Mouse (Mus musculus) cortical plate, adult 2 months (tissue): ENCODE results near the gene Glod4. TPM values are rescaled to one million over a fixed set of nuclear protein-coding genes. Genes with fewer than 3 reads are reported as not detected.

Source experiments
- H3K27ac ChIP-seq: fragments of 200-500 bp; 2 replicates; pipeline ENCODE4 v1.5.1; 2012; ENCODE audit warnings: low read length, control low read depth, inconsistent platforms; ENCODE audit not compliant: insufficient read depth
- H3K4me1 ChIP-seq: fragments of 200-500 bp; 2 replicates; pipeline ENCODE4 v1.6.1; 2011; ENCODE audit warnings: low read length; ENCODE audit not compliant: control insufficient read depth, insufficient read depth
- H3K4me3 ChIP-seq: fragments of 200-500 bp; 2 replicates; pipeline ENCODE4 v1.5.1; 2011; ENCODE audit warnings: mild to moderate bottlenecking, low read length, control low read depth; ENCODE audit not compliant: insufficient read depth
- CTCF ChIP-seq: fragments of 200-500 bp; IDR thresholded peaks from 2 replicates; pipeline ENCODE4 v1.5.1; 2011; ENCODE audit warnings: mild to moderate bottlenecking, control low read depth, low read length; ENCODE audit not compliant: insufficient read depth; ENCODE audit errors: extremely low read depth
- POLR2A ChIP-seq: fragments of 200-500 bp; IDR thresholded peaks from 2 replicates; pipeline ENCODE4 v1.6.1; 2011; ENCODE audit warnings: mild to moderate bottlenecking, low read length, control low read depth; ENCODE audit not compliant: insufficient read depth; ENCODE audit errors: extremely low read depth
- polyA plus RNA-seq: library from polyadenylated mRNA; depleted of rRNA; stranded (reverse); fragments of >200 nt; gene quantifications from 2 replicates; pipeline ENCODE4 v1.2.3, GENCODE M21; 2012

Gene Glod4
- polyA plus RNA-seq, 1 experiment = 38.6 TPM

DNA sequence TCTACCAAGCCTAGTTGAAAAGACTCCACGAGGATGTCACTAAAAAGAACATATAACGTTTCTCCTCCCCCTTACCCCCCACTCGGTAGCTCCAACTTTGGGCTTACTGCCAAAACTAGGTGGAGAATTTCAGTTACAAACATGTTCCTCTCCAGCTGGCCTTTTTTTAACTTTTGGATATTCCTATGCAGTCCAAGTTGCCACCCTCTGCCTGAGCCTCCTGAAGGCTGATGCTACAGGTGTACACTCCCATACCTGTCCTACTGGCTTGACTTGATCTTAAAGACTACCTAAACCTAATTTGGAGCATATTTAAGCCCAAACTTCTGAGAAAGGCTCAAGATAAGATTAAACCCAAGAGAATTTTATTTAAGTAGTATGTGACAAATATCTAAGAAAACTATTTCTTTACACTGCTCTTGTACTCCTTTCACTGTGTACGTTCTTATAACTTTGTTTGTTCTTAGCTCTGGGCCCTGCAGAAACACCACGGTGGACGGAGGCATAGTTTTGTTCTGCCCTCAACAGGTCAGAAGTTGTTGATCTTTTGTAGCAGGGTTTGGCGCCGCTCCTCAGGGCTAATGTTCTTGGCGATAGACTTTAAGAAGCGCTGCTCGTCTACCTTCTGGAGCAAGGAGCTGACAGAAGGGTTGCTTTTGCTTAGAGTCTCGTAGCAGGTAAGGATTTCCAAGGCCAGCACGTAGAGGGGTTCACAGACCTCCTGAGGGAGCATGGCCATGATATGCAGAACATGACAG, 33.1 kb downstream of the Glod4 start:
- Histone ChIP-seq H3K4me1 (no peaks in the 10 kb centered on the region; the same call in 1 of the 2 replicates), H3K4me3 (no peak overlapping the region)
- TF ChIP-seq CTCF (no peak), POLR2A (no peak)

DNA sequence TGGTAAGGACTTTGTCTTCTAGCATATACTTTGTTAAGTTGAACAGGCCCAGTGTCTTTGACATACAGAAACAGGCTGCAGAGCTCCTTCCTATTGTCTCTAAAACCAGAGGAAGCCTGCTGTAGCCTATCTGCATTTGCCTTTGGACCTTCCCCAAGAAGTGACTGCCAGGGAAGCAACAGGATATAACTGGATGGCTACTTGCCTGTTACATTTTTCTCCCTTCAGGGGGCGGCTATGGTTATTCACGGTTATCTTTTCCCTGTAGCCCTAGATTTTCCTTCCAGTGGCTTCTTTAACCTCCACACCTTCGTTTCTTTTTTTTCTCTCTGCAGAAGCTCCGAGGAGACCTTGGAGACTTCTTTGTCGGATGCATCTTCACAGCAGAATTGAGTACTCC, 36.7 kb downstream of the Glod4 start:
- Histone ChIP-seq H3K4me1 (no peaks in the 10 kb centered on the region; the same call in none of the 2 replicates), H3K4me3 (no peak overlapping the region), H3K27ac (no peak overlapping the region)
- TF ChIP-seq CTCF (no peak), POLR2A (no peak)

More for the DNA sequence above, 33.1 kb downstream of the Glod4 start:
- H3K27ac ChIP-seq = no peak overlapping the region

DNA sequence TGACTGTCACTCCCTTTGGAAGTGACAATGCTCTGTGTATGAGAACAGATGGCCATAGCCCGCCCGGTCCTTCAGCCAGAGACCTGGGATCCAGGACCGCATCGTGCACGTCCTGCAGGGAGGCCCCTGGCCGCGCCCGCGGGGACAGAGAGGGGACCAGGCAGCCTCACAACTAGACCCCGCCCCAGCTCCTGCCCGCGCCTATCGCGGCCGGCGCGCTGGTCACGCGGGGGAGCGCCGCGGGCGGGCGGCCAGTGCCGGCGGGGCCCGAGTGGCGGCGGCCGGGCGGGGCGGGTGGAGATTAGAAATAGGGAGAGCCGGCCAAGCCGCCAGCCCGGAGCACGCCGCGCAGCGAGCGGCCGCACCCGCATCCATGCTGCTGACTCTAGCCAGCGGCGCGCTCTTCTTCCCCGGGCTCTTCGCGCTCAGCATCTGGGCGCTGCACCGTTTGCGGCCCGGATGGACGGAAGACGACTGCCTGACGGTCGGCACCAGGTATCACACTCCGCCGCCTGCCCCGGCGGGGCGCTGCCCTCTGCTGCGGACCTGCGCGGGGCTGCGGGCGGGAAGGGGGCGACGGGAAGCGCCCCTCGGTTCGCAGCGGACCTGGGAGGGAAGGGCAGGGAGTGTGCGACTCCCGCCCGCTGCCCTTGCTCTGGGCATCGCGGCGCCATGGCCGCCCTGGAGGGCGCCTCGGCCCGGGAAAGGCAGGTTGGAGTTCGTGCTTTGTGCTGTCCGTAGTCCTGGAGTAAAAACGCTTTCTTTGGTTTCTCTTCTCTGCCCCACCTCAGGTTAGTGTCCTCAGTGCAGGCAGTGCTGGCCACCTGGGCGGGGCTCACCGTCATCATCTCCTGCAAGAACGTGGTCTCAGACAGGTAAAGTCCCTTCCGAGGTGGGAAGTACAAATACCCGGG, 41.5 kb downstream of the Glod4 start:
- peak overlapping the region; percentile 26; the same call in 1 of the 2 replicates for H3K27ac ChIP-seq
- TF ChIP-seq POLR2A (peak; percentile 0; the same call in 1 of the 2 replicates), CTCF (no peak)
- peak overlapping the region; percentile 96 for H3K4me3 ChIP-seq
- H3K4me1 ChIP-seq = no peaks in the 10 kb centered on the region; the same call in 1 of the 2 replicates

DNA sequence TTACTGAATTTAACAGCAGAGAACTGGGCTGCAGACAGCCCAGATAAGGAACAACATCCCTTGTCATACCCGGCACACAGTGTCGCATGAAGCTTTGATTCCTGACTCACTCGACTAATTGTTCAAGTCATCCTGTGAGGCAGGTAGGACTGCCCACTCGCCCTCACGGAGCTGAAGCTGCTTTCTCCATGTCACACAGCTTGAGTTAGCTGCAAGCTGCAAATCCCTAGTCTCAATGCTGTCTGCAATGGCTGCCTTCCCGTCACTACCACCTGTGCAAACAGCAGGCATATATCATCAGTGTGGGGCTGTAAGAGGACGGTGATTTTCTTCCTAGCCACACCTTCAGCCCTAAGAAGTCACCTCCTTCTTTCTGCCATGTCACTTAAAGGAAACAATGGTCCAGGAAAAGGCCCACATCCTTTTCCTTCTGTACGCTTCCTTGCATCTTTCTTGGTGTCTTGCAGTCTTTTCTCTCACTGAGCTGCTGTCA, 46.5 kb downstream of the Glod4 start:
- TF ChIP-seq POLR2A (no peak), CTCF (no peak)
- Histone ChIP-seq H3K4me1 (no peaks in the 10 kb centered on the region; the same call in 1 of the 2 replicates), H3K4me3 (no peak overlapping the region), H3K27ac (no peak overlapping the region)

DNA sequence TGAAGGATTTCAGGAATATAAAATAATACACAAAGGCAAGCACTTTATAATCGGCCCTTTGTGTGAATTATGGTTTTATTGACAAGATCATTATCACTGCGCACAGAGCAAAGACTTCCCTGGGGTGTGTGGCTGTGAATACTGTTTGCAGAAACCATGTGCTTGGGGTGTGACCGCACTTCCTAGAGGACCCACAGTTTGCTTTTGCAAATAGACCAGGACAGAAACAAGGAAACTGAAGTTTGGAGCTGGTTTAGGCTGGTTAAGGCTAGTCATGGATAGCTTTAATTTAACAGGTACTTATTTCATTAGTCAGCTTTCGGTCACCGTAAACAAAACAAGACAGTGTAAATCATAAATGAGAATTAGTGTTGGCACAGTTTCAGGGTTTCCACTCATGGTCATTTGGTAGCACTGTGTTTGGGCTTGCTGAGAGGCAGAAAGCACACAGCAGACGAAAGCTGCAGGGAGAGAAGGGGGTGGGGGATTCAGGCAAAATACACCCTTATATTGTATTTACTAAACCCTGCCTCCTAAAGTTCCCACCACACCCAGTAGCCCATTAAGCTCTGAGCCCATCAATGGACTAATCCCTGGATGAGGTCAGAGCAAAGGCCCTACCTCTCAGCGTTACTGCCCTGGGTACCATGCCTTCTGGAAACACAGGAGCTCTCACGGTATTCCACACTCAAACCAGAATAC, 47.1 kb downstream of the Glod4 start:
- H3K4me3 ChIP-seq = no peak overlapping the region
- no peak for TF ChIP-seq POLR2A
- TF ChIP-seq CTCF = no peak
- H3K27ac ChIP-seq = no peak overlapping the region
- H3K4me1 ChIP-seq = no peaks in the 10 kb centered on the region; the same call in 1 of the 2 replicates

DNA sequence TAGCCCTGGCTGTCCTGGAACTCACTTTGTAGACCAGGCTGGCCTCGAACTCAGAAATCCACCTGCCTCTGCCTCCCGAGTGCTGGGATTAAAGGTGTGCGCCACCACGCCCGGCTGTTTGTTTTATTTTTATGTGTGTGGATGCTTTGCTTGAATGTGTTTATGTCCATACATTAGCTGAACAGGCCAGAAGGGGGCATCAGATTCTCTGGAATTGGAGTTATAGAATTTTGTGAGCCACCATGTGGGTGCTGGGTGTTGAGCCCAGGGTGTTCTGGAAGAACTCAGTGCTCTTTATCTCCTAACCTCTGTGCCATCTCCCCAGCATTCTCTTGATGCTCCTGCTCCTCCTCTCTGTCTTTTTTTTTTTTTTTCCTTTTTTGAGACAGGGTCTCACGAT, 56.6 kb downstream of the Glod4 start:
- Histone ChIP-seq H3K4me3 (no peak overlapping the region), H3K27ac (no peak overlapping the region), H3K4me1 (no peaks in the 10 kb centered on the region)
- no peak for TF ChIP-seq CTCF
- no peak for TF ChIP-seq POLR2A

DNA sequence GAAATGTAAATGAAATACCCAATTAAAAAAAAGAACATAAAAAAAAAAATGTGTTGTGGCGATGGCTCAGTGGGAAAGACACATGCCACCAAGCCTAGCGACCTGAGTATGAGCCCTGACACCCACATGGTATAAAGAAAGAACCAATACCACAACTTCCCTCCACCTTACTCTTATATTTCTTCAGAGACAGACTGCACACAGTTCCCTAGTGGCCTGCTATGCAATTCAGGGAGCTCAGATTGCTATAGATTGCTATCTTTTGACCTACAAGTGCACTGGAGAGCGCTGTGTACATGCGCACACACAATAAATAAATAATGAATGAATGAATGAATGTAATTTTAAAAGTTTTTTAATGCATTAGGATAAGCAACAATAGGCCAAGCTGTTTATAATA, 59.8 kb downstream of the Glod4 start:
- H3K4me1 ChIP-seq = no peaks in the 10 kb centered on the region
- no peak overlapping the region for H3K27ac ChIP-seq
- TF ChIP-seq POLR2A (no peak), CTCF (no peak)
- no peak overlapping the region for H3K4me3 ChIP-seq

DNA sequence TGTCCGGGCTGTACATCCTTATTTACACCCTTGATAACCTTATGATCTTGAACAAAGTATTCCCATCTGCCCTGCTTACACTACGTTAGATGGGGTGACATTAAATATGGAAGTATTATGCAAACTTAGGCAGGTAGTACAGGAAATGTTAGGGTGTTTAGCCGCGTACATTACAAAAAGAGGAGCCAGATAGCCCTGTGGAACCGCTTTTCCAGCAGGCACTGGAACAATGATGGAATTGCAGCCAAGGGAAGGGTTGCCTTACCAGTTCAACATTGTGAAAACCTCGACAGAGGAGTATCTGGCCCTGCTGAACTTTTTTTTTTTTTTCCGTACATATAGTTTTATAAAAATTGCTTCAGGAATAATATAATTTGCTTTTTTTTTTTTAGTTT, 63.4 kb downstream of the Glod4 start:
- TF ChIP-seq POLR2A (no peak), CTCF (no peak)
- Histone ChIP-seq H3K4me3 (peak overlapping the region; percentile 91), H3K4me1 (no peaks in the 10 kb centered on the region), H3K27ac (no peak overlapping the region)
